9 mouse cellular contexts compared by ENCODE assay signal in the genomic region with DNA sequence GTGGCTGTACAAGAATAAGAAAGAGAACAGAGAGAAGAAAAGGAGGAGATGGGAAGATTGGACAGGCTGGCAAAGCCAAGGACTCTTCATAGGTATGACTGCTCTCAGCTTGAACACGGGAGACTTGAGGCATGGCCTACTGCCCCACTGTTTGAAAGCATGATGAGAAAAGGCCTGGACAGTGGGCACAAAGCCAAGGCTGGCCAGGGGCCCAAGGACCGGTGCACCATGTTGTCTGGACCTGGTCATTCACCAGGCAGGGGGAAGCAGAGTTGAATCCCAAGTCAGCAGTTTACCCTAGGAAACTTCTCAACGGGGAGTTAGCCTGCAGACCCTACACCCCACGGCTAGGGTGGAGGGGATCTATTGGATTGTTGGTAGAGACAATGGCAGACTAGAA. TPM values are rescaled to one million over a fixed set of nuclear protein-coding genes. Genes with fewer than 3 reads are reported as not detected.
DNase-seq lines count a peak whose midpoint lies in the region; ATAC-seq lines count a peak whose summit lies in the region.
"Had no signal": no experiment of that assay in that cellular context is flagged by ENCODE, and none has a peak within 500 bp of the region (broad histone marks: within the 10 kb centered on the region; RNA-seq: fewer than 3 reads in every experiment).

No protein-coding gene starts in this region.

- H3K4me3 ChIP-seq in lung, embryonic 15.5 days = no peak overlapping the region
- peak overlapping the region; percentile 38; the same call in 1 of the 2 replicates for H3K4me3 ChIP-seq in intestine, embryonic 15.5 days (replicated peaks)

- DNase-seq in cerebellum, postnatal 10 days = peak; percentile 68 to 77
- DNase-seq in cerebellum, adult 9-11 months = no peak
- DNase-seq in lung, postnatal 14 days = no peak
- DNase-seq in lung, postnatal 4 days = peak; percentile 29 to 46
- DNase-seq in left cerebral cortex, adult 9 months (ENCODE audit: low spot score in 2 of 2) = no peak
- no peak for DNase-seq in frontal cortex, postnatal 36 days (ENCODE audit: low spot score in 2 of 2)

- peak overlapping the region; percentile 76; the same call in 1 of the 2 replicates for H3K4me2 ChIP-seq in lung, embryonic 15.5 days
- H3K4me2 ChIP-seq in intestine, embryonic 15.5 days (replicated peaks) = peak overlapping the region; percentile 92

- 45% methylated on average over 4 of the region's 4 CpGs for WGBS in lung, embryonic 15.5 days
- WGBS in intestine, embryonic 15.5 days = 40% methylated on average over 4 of the region's 4 CpGs

- H3K4me1 ChIP-seq in lung, embryonic 15.5 days = peaks cover 55% of the 10 kb centered on the region
- peaks cover 55% of the 10 kb centered on the region for H3K4me1 ChIP-seq in intestine, embryonic 15.5 days (replicated peaks)

- H3K27me3 ChIP-seq in lung, embryonic 15.5 days = no peaks in the 10 kb centered on the region
- H3K27me3 ChIP-seq in intestine, embryonic 15.5 days (replicated peaks) = no peaks in the 10 kb centered on the region

- no peak overlapping the region for H3K9ac ChIP-seq in lung, embryonic 15.5 days
- H3K9ac ChIP-seq in intestine, embryonic 15.5 days = no peak overlapping the region

- H3K9me3 ChIP-seq in lung, embryonic 15.5 days = no peaks in the 10 kb centered on the region
- no peaks in the 10 kb centered on the region for H3K9me3 ChIP-seq in intestine, embryonic 15.5 days

- ATAC-seq in lung, embryonic 15.5 days (ENCODE audit: borderline replicate concordance, extremely low read depth, low FRiP score, low TSS enrichment) = no peak
- ATAC-seq in intestine, embryonic 15.5 days = peak; percentile 0; the same call in 1 of the 2 replicates
- ATAC-seq: midbrain, embryonic 16.5 days had no signal

- peak overlapping the region; percentile 86 for H3K27ac ChIP-seq in lung, embryonic 15.5 days
- peak overlapping the region; percentile 94 for H3K27ac ChIP-seq in intestine, embryonic 15.5 days

- H3K36me3 ChIP-seq in lung, embryonic 15.5 days = peaks cover 13% of the 10 kb centered on the region; the same call in 1 of the 2 replicates
- peaks cover 18% of the 10 kb centered on the region; the same call in 1 of the 2 replicates for H3K36me3 ChIP-seq in intestine, embryonic 15.5 days

RNA-seq across cellular contexts. Expression of gene Inava, which starts 6.2 kb away (rescaled TPM):
- polyA plus RNA-seq in lung, embryonic 15.5 days (2015; fragmentation: Nextera tagmentation; extraction: Ambion mirVana) = 15.7 and 16.0 TPM in 2 replicates
- 29.2 and 30.0 TPM in 2 replicates for polyA plus RNA-seq in intestine, embryonic 15.5 days (2015; fragmentation: Nextera tagmentation; extraction: Ambion mirVana)

RNA-seq across cellular contexts. Expression of gene Mroh3, which starts 15.2 kb away (rescaled TPM):
- polyA plus RNA-seq in lung, embryonic 15.5 days (2015; fragmentation: Nextera tagmentation; extraction: Ambion mirVana) = 0.17 and 0.25 TPM in 2 replicates
- 0.10 and 0.63 TPM in 2 replicates for polyA plus RNA-seq in intestine, embryonic 15.5 days (2015; fragmentation: Nextera tagmentation; extraction: Ambion mirVana)
- polyA plus RNA-seq: midbrain, embryonic 16.5 days had no signal

RNA-seq across cellular contexts. Expression of gene Gpr25, which starts 32.8 kb away (rescaled TPM):
- not detected in 2 replicates for polyA plus RNA-seq in lung, embryonic 15.5 days (2015; fragmentation: Nextera tagmentation; extraction: Ambion mirVana)
- not detected in 2 replicates for polyA plus RNA-seq in intestine, embryonic 15.5 days (2015; fragmentation: Nextera tagmentation; extraction: Ambion mirVana)

Comparison
In these comparisons a context has a peak if more than half of its experiments do, and no peak if none do; other contexts are left out.
1. DNase-seq: peak in cerebellum, postnatal 10 days (2 of 2) and lung, postnatal 4 days (2 of 2); none in cerebellum, adult 9-11 months (single experiment), lung, postnatal 14 days (single experiment), left cerebral cortex, adult 9 months (0 of 2) and frontal cortex, postnatal 36 days (0 of 2).